Mouse (Mus musculus): Measurements from ENCODE around the gene Car1.
"Not testable (repeated sequence)": the region's sequence is repeated elsewhere in the genome, so short reads cannot be mapped to it uniquely, and the experiment has no call there.

DNA sequence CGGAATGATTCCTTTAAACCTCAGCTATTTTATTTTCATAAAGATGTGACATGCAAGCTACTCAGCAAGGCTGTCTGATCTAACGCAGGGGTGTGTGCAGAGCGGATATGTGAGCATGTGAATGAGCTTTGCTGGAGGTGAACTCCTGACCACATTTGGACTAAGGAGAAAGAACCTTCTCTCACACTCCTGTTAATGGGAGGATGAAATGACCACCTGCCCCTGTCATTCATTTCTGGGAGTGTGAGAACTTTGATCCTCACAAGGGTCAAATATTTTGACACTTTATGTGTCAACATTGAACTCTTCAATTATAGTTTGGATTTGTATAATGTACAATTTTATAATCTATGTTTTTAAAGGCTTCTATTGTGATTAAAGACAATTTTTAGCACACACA, 25.8 kb downstream of the Car1 start:
- TF ChIP-seq POLR2A (IDR thresholded peaks at IDR 0.05; ENCODE audit: borderline replicate concordance, control insufficient read depth, low read depth, low read length); CTCF (IDR thresholded peaks at IDR 0.05; ENCODE audit: control insufficient read depth, insufficient read depth, low read length): not testable (repeated sequence)
